Mouse (Mus musculus): Measurements from ENCODE around the gene Zfand2a. TPM values are rescaled to one million over a fixed set of nuclear protein-coding genes. Genes with fewer than 3 reads are reported as not detected.

The Zfand2a gene
- total RNA-seq, 2 experiments from 2014 or later: 7.6 to 12.0 TPM

DNA sequence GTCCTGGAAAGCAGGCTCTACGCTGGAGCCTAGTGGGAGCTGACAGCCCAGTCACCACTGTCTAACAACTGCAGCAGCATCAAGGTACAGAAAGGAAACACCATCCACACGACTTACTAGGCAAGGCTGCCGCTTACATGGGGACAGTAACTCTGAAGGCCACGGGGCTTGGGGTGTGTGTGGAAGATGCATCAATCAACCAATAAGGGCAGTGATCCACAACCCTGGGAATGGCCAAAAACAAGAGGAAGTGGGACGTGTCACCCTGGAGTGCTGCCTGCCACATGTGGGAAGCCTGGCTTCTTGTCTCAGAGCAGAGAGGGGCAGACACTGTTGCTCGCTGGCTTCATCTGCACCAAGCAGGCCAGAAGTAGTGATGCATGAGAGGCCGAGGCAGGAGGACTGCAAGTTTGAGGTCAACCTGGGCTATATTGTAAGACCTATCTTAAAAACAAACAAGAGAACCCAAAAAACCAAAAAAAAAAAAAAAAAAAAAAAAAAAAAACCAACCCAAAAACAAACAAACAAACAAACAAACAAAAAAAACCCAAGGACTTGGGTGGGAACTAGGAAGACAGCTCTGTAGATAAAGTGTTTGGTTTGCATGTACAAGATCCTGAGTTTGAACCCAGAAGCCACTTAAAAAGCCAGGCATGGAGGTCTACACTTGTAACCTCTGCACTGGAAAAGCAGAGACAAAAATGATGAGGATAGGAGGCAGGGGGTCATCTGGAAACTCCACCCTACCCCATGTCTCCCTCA, 51.4 kb downstream of the Zfand2a start:
- DNase-seq (ENCODE audit: low spot score): no peak

DNA sequence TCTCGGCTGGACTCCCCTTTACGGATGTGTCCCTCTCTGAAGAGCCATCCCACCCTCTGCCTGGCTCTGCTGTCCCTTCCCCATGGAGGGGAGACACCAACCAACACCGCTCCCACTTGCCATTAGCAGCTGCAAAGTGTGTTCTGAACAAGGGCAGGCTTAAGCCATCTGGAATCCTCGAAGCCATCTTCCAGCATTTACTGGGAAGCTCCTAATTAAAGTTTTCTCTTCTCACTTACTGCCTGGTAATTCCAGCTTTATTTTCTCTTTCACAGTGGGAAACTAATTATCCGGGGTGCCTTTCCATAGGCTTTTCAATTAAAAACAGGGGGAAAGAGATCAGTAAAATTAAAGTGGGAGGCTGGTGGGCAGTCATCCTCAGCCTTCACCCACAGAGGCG, 52.0 kb downstream of the Zfand2a start:
- no peak for DNase-seq (ENCODE audit: low spot score)

DNA sequence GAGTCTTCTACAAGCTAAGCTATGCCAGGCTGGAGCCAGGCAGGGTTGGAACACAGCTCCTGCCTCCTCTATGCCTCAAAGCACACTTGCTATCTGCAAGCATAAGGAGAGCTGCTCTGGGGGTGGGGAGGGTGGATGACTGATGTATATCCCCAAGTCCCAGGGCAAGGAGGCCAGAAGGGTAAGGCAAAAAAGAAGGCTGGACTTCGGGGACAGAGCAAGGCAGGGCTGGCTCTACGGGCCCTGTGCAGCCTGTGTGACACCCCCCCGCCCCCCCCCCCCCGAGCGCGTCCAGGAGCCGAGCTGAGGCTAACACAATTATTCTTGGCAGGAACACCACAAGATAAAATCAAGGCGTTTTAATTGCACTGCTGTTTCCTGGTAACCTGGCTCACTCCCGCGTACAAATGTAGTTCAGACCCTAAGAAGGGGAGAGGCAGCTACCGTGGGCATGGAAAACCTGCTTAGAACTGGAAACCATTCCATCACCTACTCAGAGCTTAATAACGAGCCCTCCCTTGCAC, 54.5 kb downstream of the Zfand2a start:
- DNase-seq (ENCODE audit: low spot score): no peak

DNA sequence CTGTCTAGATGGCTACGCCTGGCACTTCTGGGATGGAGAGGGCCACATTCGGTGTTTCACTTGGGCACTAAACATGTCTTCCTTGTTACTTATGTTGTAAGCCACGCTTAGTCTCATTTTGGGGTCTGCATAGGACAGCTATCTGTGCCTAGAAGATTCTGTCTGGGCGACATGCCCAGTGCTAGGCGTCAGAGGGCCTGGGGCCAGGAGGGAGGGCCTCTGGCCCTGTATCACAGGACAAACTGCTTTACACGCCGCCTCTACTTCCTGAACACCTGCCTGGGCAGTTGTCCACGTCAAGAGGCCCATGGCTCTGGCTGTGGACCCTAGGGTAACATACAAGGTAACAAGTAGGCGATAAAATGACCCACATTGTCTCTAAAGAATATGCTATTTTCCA, 56.4 kb downstream of the Zfand2a start:
- no peak for DNase-seq (ENCODE audit: low spot score)

DNA sequence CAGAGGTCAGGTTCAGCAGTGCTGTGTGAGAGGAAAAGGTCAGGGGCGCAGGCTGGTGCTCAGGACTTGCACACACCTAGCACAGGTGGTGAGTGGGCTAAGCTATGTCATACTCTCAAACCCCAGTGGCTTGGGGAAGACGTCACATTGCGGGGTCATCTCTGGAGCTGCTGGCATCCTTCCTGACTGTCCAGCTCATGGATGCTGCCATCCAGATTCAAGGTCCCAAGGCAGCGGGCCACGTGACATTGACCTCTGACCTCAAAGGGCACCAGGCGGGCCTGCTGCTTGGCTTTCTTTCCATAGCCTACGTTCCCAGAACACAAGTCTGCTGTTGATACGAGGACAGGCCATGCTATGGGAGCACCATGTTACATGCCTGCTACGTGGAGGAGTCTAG, 57.3 kb downstream of the Zfand2a start:
- no peak for DNase-seq (ENCODE audit: low spot score)

DNA sequence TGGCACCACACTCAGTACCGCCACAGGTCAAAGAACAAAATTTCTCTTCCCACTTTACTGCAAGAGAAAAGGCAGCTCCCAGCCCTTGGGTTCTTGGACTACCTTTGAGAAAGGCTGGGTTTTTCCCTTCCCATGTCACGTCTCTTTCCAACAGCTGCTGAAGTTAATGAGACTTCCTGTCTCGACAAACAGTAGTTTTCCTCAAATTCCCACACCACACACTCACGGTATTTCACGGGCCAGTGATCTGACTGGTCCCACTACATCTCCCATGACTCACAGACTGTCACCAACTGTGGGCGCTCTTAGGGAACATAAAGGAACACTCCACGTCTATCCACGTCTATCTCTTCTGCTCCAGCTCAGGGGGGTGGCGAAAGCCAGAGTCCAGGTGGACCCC, 59.2 kb downstream of the Zfand2a start:
- DNase-seq (ENCODE audit: low spot score): no peak

DNA sequence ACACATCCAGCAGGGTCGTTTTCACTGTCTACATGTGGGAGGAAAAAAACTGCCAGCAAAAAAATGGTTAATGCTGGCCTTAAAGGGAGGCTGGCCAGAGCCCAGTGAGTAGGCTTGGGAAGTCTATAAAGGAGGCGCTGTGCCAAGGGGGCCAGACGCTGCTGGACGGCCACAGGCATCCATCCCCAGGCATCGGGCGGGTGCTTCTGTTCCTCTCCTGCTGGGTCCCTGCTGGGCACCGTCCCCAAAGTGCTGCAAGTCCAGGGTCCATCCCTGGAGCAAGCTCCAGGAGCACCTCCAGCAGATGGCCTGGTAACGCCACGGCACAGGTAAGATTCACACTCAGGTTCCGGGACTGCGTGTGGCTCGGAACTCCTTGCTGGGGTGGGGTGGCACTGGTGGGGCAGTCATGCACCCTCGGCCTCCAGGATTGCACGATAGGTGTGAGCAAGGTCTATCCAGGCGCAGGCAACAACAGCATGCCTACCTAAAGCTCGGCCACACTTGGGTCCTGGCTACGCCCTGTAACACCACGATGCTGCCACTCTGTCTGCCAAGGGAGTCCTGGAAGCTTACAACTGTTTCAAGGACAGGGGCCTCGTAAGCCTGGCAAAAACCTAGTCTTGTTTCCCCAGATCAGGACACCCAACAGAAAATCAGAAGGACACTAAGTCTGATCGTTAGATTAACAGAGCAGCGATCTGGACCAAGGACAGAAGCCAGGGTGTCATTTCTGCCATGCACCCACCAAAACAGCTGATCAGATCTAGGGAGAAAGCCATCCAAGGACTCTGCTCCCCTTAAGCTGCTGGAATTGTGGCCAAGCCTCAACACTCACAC, 61.1 kb downstream of the Zfand2a start, which contains the start of gene Gper1:
Gene Gper1 (plus strand): TSS at position 126 of the 840 bp plus-strand sequence.
- DNase-seq (ENCODE audit: low spot score): no peak

Other genes starting within 250 kb of the Zfand2a start
- gene Get4, start 232.2 kb downstream of the Zfand2a start, total RNA-seq (2021): 10 to 100 TPM; 28.6 to 31.9 TPM
- gene Adap1, start 158.9 kb downstream of the Zfand2a start, total RNA-seq (2021): 1 to 10 TPM in 1 of 2 experiments, under 1 TPM in 1; 0.66 to 1.4 TPM
- 10 to 100 TPM; 55.0 to 68.4 TPM for gene Cox19, start 133.1 kb downstream of the Zfand2a start, total RNA-seq (2021)
- not detected for gene Cyp2w1, start 131.9 kb downstream of the Zfand2a start, total RNA-seq (2021)
- 10 to 100 TPM; 21.8 to 28.9 TPM for gene Gpr146, start 106.9 kb downstream of the Zfand2a start, total RNA-seq (2021)
- under 1 TPM; 0.12 to 0.21 TPM for gene C130050O18Rik, start 79.3 kb downstream of the Zfand2a start, total RNA-seq (2021)
- gene Gper1, start 61.4 kb downstream of the Zfand2a start, total RNA-seq (2021): under 1 TPM; 0.59 to 0.82 TPM
- 10 to 100 TPM in 1 of 2 experiments, 1 to 10 TPM in 1; 9.6 to 10.4 TPM for gene 3110082I17Rik, start 24.0 kb downstream of the Zfand2a start, total RNA-seq (2021)
- gene Uncx, start 58.9 kb upstream of the Zfand2a start, total RNA-seq (2021): not detected